Mouse (Mus musculus): ENCODE results near the gene Tbrg4.

Tbrg4 gene

DNA sequence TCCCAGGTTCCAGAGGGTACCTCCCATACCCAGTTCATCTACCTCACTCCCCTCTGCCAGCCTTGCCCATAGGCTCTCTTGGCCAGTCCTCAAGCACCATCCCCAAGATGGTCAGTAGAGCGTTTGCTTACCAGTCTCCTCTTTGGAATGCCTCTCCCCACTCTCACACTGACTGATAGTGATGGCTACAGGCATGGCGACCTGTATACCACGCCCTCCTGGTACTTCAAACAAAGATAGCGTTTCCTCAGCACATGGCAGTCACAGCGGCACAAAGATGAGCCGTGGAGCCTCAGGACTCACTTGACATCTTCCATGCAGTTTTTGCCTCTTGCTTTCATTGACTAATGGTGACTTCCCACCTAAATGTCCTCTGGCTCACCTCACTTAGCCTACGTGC is 36.0 kb downstream of the Tbrg4 start:
- no peak for DNase-seq

DNA sequence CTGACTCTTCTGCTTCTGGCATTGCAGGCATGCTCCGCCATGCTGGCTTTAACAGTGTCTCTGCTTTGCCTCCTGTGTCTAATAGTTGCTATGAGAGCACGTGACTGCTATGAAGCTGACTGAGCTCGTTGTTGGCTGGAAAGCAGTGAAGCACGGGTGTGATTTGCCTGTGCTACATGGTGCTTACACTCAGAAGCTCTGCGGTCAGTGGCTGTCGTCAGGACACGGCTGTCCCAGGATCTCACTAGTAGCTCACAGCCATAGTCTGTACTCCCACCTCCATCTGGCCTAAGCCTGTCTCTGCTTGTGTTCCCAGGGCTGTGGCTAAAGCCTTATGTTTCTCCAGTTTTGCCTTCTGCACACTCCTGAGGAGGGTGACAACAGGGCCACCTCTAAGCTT is 37.6 kb downstream of the Tbrg4 start:
- DNase-seq, result no peak

DNA sequence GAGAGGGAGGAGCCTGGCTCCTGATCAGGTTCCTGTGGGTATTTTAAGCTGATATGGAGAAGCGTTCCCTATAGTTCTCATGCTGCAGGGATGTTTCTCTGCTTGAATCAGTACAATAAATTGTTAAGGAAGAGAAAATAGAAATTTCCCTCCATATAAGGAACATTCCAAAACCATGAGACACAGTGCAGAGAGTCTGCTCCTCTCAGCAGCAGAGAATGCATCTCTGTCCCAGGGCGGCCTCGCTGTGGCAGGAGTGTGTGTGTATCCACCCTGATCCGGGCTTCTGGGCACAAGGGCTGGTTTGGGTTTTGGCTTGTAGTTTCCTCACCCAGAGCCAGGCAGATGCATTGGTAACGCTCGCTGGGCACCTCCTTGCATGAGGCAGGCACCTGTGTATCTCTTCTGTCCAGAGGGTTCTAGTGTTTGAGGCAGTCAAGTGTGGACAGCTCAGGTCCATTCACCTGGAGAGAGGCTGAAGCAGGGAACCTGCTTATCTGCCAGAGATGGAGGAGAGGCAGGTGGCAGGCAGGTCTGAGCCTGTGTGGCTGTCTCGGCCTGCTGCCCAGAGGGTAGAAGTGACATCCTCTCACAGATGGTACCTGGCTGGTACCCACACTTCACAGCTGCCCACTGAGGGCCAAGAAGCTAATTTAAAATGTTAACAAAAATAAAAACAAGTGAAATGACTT is 38.5 kb downstream of the Tbrg4 start:
- no peak for DNase-seq

GRCm38 (mm10) chr11:6586660-6587059 is 39.2 kb downstream of the Tbrg4 start:
- no peak for DNase-seq

- DNase-seq, result no peak
Measured at GRCm38 (mm10) chr11:6585748-6586147, 40.1 kb downstream of the Tbrg4 start.

DNA sequence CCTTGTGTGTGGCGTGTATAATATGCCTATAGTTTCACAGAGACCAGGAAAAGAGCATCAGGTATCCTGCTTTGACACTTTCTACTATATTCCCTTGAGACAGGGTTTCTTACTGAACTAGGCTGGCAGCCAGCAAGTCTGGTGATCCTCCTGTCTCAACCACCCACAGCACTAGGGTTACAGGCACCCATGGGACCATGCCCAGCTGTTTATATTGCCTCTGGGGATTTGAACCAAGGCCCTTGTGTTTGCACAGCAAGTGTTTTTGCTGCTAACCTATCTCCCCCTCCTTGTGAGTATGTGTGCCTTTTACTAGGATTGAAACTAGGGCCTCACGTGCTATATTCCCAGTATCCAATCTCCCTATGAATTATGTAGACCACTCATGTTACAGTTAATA is 44.3 kb downstream of the Tbrg4 start:
- no peak for DNase-seq

DNA sequence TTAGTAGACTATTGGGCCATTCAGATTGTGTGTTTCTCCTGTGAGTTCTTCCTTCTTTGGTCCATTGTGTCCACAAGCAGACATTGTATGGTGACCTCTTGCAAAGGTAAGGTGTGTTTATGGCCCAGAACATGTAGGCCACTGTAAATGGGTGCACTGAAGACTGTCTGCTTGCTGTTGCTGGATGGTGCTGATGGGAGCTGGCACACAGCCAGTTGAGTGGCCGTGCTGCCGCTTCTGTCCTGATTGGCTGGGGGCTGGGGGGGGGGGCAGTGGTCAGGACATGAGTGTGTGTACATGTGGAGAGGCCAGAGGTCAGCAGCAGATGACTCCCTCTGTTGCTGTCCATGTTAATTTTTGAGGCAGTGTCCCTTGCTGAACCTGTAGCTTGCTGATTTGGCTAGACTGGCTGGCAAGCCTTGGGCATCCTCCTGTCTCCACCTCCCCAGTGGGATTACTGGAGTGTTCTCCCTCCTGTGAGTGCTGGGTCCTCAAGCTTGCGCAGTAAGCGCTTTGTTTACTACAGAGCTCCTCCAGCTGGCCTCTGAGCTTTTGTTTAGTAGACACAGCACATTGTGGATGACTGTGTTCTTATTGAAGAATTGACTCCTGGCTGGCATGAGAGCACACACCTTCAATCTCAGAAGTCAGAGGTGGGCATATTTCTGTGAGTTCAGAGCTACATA is 45.7 kb downstream of the Tbrg4 start:
- DNase-seq, result no peak

- DNase-seq, result no peak
Measured at GRCm38 (mm10) chr11:6579361-6579760, 46.5 kb downstream of the Tbrg4 start.

GRCm38 (mm10) chr11:6576151-6576550 is 49.7 kb downstream of the Tbrg4 start:
- no peak for DNase-seq

DNA sequence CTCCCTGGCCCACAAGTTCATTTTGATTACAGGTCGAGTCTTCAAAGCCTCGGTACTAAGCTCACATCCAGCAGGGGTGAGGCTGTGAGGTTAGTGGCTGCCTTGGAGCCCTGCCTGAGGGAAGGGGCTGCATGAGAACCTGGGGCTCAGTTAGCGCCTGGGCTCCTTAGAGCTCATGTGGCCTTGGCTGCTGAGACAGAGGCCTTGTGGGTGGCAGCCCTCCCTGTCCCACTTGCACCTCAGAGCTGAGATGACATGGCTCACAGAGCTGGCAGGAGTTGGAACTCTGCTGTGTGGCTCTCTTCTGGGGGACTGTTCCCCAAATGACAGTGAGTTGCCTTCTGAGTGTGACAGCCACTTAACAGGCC is 56.5 kb downstream of the Tbrg4 start:
- DNase-seq, result no peak

- peak; percentile 35 to 48 for DNase-seq
Measured at GRCm38 (mm10) chr11:6568584-6569409, 57.1 kb downstream of the Tbrg4 start.

- DNase-seq, result no peak
Measured at GRCm38 (mm10) chr11:6567951-6568350, 57.9 kb downstream of the Tbrg4 start.

DNA sequence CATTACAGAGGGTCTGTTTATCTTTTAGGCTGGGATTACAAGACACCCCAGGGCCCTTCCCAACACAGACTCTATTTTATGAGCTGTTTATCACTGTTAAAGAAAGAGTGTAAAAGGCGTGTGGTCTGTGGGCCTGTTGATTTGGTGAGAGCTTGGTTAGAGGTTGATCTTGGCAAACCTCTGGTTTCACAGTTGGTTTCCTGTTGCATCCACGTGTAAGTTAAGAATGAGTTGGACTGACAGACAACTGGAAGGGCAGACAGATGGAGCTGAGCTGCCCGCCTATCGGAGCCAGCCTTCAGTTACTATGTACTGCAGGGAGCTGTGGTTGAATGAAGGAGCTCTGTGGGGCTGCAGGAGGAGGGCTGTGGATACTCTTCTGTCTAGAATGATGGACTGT is 59.4 kb downstream of the Tbrg4 start:
- DNase-seq, result no peak

Measured in kidney, postnatal 4 days (tissue).